Mouse (Mus musculus): Measurements from ENCODE around the gene Commd7.

DNA sequence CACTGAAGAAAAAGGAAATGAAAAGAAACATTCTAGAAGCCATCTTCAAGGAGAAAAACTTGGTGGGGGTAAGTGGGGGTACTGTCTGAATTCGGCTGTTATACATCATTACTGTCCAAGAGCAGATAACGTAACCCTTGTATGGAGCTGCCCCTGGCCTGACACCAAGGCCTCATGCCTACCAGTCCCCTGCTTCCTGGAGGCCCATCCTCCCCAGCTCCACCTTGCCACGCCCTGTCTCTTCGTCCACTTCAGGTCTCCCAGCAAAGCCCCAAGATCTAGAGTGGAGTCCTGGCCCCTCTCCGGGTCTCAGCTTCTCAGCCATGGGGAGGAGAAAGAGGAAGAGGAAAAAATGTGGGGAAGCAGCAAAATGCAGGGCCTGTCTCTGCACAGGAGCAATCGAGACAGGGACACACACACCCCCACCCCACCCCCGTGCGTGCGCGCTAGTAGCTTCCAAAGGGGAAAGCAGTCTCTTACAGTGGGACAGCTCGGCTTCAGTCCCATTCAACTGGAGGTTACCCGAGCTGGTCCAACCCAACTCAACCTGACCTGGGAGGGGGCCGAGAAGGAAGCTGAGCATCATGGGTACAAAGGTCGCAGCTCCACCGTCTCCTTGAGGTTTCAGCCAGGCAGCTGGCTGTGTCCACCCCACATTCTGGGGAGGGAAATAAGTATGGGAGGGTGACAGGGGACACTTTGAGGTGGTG lies 49.5 kb downstream of the Commd7 start:
- TF ChIP-seq POLR2A (IDR thresholded peaks at IDR 0.05; ENCODE audit: low read depth, low read length) (no peak), CTCF (IDR thresholded peaks at IDR 0.05; ENCODE audit: extremely low read depth, insufficient read length, insufficient replicate concordance, low read depth, low read length) (no peak)

Measured in small intestine, adult 2 months (tissue).